Mouse (Mus musculus): Measurements from ENCODE around the gene Pmfbp1. TPM values are rescaled to one million over a fixed set of nuclear protein-coding genes. Genes with fewer than 3 reads are reported as not detected.

Pmfbp1 gene
- polyA plus RNA-seq, 1 experiment from 2014 or later, result 0.12 TPM

GRCm38 (mm10) chr8:109465056-109465455 is 28.8 kb upstream of the Pmfbp1 start:
- 14% methylated on average over 3 of the region's 3 CpGs for WGBS
- no peak overlapping the region for H3K9ac ChIP-seq (ENCODE audit: low read length)
- H3K36me3 ChIP-seq (ENCODE audit: control insufficient read depth, insufficient read depth, low read length), result no peaks in the 10 kb centered on the region
- peak overlapping the region; percentile 69 for H3K27ac ChIP-seq (replicated peaks; ENCODE audit: low read depth, low read length)
- peak; percentile 62 for DNase-seq (ENCODE audit: low spot score)
- H3K4me2 ChIP-seq (ENCODE audit: low read depth, severe bottlenecking), result 0 out of 2 replicates have a peak overlapping the region, but pooled peaks have one; percentile 2
- no peaks in the 10 kb centered on the region for H3K9me3 ChIP-seq (ENCODE audit: control insufficient read depth, low read length)
- H3K4me1 ChIP-seq (ENCODE audit: control insufficient read depth, insufficient read depth, low read length), result peaks cover 32% of the 10 kb centered on the region
- H3K4me3 ChIP-seq (ENCODE audit: low read depth, low read length), result no peak overlapping the region
- ATAC-seq (ENCODE audit: insufficient number of reproducible peaks, low FRiP score, low TSS enrichment, low read depth), result peak; percentile 44; the same call in 1 of the 2 replicates
- H3K27me3 ChIP-seq (ENCODE audit: control insufficient read depth, insufficient read depth, low read length), result no peaks in the 10 kb centered on the region

- 66% methylated on average over 3 of the region's 3 CpGs for WGBS
- H3K4me1 ChIP-seq (ENCODE audit: control insufficient read depth, insufficient read depth, low read length), result peaks cover 32% of the 10 kb centered on the region
These were observed 28.1 kb upstream of the Pmfbp1 start for GRCm38 (mm10) chr8:109465761-109466160.

GRCm38 (mm10) chr8:109467516-109467915 is 26.3 kb upstream of the Pmfbp1 start:
- no peak overlapping the region for H3K4me3 ChIP-seq (ENCODE audit: low read depth, low read length)
- H3K9ac ChIP-seq (ENCODE audit: low read length), result no peak overlapping the region
- H3K27me3 ChIP-seq (ENCODE audit: control insufficient read depth, insufficient read depth, low read length), result no peaks in the 10 kb centered on the region
- WGBS, result 41% methylated on average over 5 of the region's 5 CpGs
- H3K36me3 ChIP-seq (ENCODE audit: control insufficient read depth, insufficient read depth, low read length), result no peaks in the 10 kb centered on the region
- no peaks in the 10 kb centered on the region for H3K9me3 ChIP-seq (ENCODE audit: control insufficient read depth, low read length)
- no peak overlapping the region for H3K4me2 ChIP-seq (ENCODE audit: low read depth, severe bottlenecking)
- DNase-seq (ENCODE audit: low spot score), result peak; percentile 49
- no peak for ATAC-seq (ENCODE audit: insufficient number of reproducible peaks, low FRiP score, low TSS enrichment, low read depth)
- H3K27ac ChIP-seq (replicated peaks; ENCODE audit: low read depth, low read length), result no peak overlapping the region
- peaks cover 36% of the 10 kb centered on the region for H3K4me1 ChIP-seq (ENCODE audit: control insufficient read depth, insufficient read depth, low read length)

More at GRCm38 (mm10) chr8:109465761-109466160, 28.1 kb upstream of the Pmfbp1 start:
- ATAC-seq (ENCODE audit: insufficient number of reproducible peaks, low FRiP score, low TSS enrichment, low read depth) (no peak), DNase-seq (ENCODE audit: low spot score) (no peak)
- Histone ChIP-seq H3K27me3 (ENCODE audit: control insufficient read depth, insufficient read depth, low read length) (no peaks in the 10 kb centered on the region), H3K36me3 (ENCODE audit: control insufficient read depth, insufficient read depth, low read length) (no peaks in the 10 kb centered on the region), H3K27ac (replicated peaks; ENCODE audit: low read depth, low read length) (peak overlapping the region; percentile 69), H3K9ac (ENCODE audit: low read length) (peak overlapping the region; percentile 4; the same call in 1 of the 2 replicates), H3K9me3 (ENCODE audit: control insufficient read depth, low read length) (no peaks in the 10 kb centered on the region), H3K4me2 (ENCODE audit: low read depth, severe bottlenecking) (no peak overlapping the region), H3K4me3 (ENCODE audit: low read depth, low read length) (no peak overlapping the region)

- Histone ChIP-seq H3K9me3 (ENCODE audit: control insufficient read depth, low read length) (no peaks in the 10 kb centered on the region), H3K4me2 (ENCODE audit: low read depth, severe bottlenecking) (no peak overlapping the region), H3K27me3 (ENCODE audit: control insufficient read depth, insufficient read depth, low read length) (no peaks in the 10 kb centered on the region), H3K9ac (ENCODE audit: low read length) (no peak overlapping the region), H3K36me3 (ENCODE audit: control insufficient read depth, insufficient read depth, low read length) (no peaks in the 10 kb centered on the region), H3K4me3 (ENCODE audit: low read depth, low read length) (no peak overlapping the region), H3K4me1 (ENCODE audit: control insufficient read depth, insufficient read depth, low read length) (peaks cover 42% of the 10 kb centered on the region), H3K27ac (replicated peaks; ENCODE audit: low read depth, low read length) (no peak overlapping the region)
- ATAC-seq (ENCODE audit: insufficient number of reproducible peaks, low FRiP score, low TSS enrichment, low read depth) (no peak), DNase-seq (ENCODE audit: low spot score) (no peak)
- WGBS, result 87% methylated on average over 11 of the region's 11 CpGs
These were observed 25.7 kb upstream of the Pmfbp1 start for GRCm38 (mm10) chr8:109468112-109468511.

- no peak overlapping the region for H3K9ac ChIP-seq (ENCODE audit: low read length)
- no peak for ATAC-seq (ENCODE audit: insufficient number of reproducible peaks, low FRiP score, low TSS enrichment, low read depth)
These were observed 22.0 kb upstream of the Pmfbp1 start for GRCm38 (mm10) chr8:109471876-109472275.

GRCm38 (mm10) chr8:109472400-109472799 is 21.4 kb upstream of the Pmfbp1 start:
- Histone ChIP-seq H3K36me3 (ENCODE audit: control insufficient read depth, insufficient read depth, low read length) (no peaks in the 10 kb centered on the region), H3K4me2 (ENCODE audit: low read depth, severe bottlenecking) (no peak overlapping the region), H3K9ac (ENCODE audit: low read length) (no peak overlapping the region), H3K9me3 (ENCODE audit: control insufficient read depth, low read length) (no peaks in the 10 kb centered on the region), H3K4me3 (ENCODE audit: low read depth, low read length) (no peak overlapping the region), H3K27me3 (ENCODE audit: control insufficient read depth, insufficient read depth, low read length) (no peaks in the 10 kb centered on the region), H3K27ac (replicated peaks; ENCODE audit: low read depth, low read length) (no peak overlapping the region), H3K4me1 (ENCODE audit: control insufficient read depth, insufficient read depth, low read length) (peaks cover 25% of the 10 kb centered on the region)
- DNase-seq (ENCODE audit: low spot score) (no peak), ATAC-seq (ENCODE audit: insufficient number of reproducible peaks, low FRiP score, low TSS enrichment, low read depth) (no peak)
- 62% methylated on average over 8 of the region's 8 CpGs for WGBS

More at GRCm38 (mm10) chr8:109471876-109472275, 22.0 kb upstream of the Pmfbp1 start:
- H3K4me2 ChIP-seq (ENCODE audit: low read depth, severe bottlenecking), result no peak overlapping the region
- H3K9me3 ChIP-seq (ENCODE audit: control insufficient read depth, low read length), result no peaks in the 10 kb centered on the region
- 74% methylated on average over 6 of the region's 6 CpGs for WGBS
- H3K27ac ChIP-seq (replicated peaks; ENCODE audit: low read depth, low read length), result no peak overlapping the region
- H3K4me1 ChIP-seq (ENCODE audit: control insufficient read depth, insufficient read depth, low read length), result peaks cover 25% of the 10 kb centered on the region
- no peak overlapping the region for H3K4me3 ChIP-seq (ENCODE audit: low read depth, low read length)
- no peaks in the 10 kb centered on the region for H3K27me3 ChIP-seq (ENCODE audit: control insufficient read depth, insufficient read depth, low read length)
- DNase-seq (ENCODE audit: low spot score), result no peak
- H3K36me3 ChIP-seq (ENCODE audit: control insufficient read depth, insufficient read depth, low read length), result no peaks in the 10 kb centered on the region

- Histone ChIP-seq H3K36me3 (ENCODE audit: control insufficient read depth, insufficient read depth, low read length) (no peaks in the 10 kb centered on the region), H3K4me2 (ENCODE audit: low read depth, severe bottlenecking) (peak overlapping the region; percentile 13; the same call in 1 of the 2 replicates), H3K4me3 (ENCODE audit: low read depth, low read length) (no peak overlapping the region), H3K9ac (ENCODE audit: low read length) (no peak overlapping the region), H3K9me3 (ENCODE audit: control insufficient read depth, low read length) (no peaks in the 10 kb centered on the region), H3K27me3 (ENCODE audit: control insufficient read depth, insufficient read depth, low read length) (no peaks in the 10 kb centered on the region), H3K27ac (replicated peaks; ENCODE audit: low read depth, low read length) (no peak overlapping the region; the same call in 1 of the 2 replicates), H3K4me1 (ENCODE audit: control insufficient read depth, insufficient read depth, low read length) (peaks cover 18% of the 10 kb centered on the region)
- DNase-seq (ENCODE audit: low spot score) (peak; percentile 63), ATAC-seq (ENCODE audit: insufficient number of reproducible peaks, low FRiP score, low TSS enrichment, low read depth) (peak; percentile 72; the same call in 1 of the 2 replicates)
- 17% methylated on average over 14 of the region's 14 CpGs for WGBS
These were observed 19.2 kb upstream of the Pmfbp1 start for GRCm38 (mm10) chr8:109474442-109475121.

GRCm38 (mm10) chr8:109475436-109475835 is 18.4 kb upstream of the Pmfbp1 start:
- DNase-seq (ENCODE audit: low spot score), result no peak
- no peak for ATAC-seq (ENCODE audit: insufficient number of reproducible peaks, low FRiP score, low TSS enrichment, low read depth)
- Histone ChIP-seq H3K9ac (ENCODE audit: low read length) (no peak overlapping the region), H3K27ac (replicated peaks; ENCODE audit: low read depth, low read length) (no peak overlapping the region), H3K4me3 (ENCODE audit: low read depth, low read length) (no peak overlapping the region), H3K4me1 (ENCODE audit: control insufficient read depth, insufficient read depth, low read length) (peaks cover 18% of the 10 kb centered on the region), H3K4me2 (ENCODE audit: low read depth, severe bottlenecking) (no peak overlapping the region), H3K9me3 (ENCODE audit: control insufficient read depth, low read length) (no peaks in the 10 kb centered on the region), H3K27me3 (ENCODE audit: control insufficient read depth, insufficient read depth, low read length) (no peaks in the 10 kb centered on the region), H3K36me3 (ENCODE audit: control insufficient read depth, insufficient read depth, low read length) (no peaks in the 10 kb centered on the region)
- 33% methylated on average over 4 of the region's 4 CpGs for WGBS

Data from limb, embryonic 11.5 days (tissue).